Mouse (Mus musculus) spleen, adult 12 weeks (tissue): ENCODE data around the gene Coro1c.

Experiments
- DNase-seq: peaks from one replicate; pipeline ENCODE4 v3.0.0; 2022; ENCODE audit warnings: low spot score

Coro1c gene

DNA sequence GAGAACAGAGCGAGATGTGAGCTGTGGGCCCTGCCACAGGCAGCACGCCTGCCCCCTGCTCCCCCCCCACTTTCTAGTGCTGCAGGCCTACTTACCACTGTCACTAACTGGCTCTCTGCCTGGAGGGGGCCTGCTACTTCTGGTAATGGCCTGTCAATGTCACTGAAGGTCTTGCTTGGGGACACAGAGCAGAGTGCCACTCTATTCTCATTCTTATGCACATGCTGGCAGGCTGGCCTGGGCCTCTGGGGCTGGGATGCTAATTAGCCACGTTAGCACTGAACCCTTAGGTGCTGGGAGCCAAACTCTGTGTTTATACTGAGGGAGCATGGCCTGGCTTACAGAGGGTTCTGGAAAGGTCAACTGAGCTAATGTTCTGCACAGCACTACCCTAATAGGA, 52.9 kb downstream of the Coro1c start:
- no peak for DNase-seq

DNA sequence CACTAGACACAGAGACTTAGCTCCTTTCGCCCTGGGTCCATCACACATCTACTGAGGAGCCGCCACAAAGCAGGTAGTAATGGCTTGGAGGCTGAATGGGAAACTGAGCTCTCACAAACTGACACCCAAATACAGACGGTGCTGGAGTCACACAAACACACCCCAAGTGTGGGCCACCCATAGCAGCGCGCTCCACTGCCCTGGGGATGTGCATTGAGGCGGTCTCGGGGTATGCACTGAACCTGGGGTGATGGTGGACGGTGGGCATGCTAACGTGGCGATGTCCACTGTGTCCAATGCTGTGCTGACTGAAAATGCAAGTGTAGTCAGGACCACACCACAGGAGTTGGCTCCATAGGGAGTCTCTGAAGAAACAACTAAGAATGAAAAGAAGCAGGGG, 53.4 kb downstream of the Coro1c start:
- DNase-seq: no peak

DNA sequence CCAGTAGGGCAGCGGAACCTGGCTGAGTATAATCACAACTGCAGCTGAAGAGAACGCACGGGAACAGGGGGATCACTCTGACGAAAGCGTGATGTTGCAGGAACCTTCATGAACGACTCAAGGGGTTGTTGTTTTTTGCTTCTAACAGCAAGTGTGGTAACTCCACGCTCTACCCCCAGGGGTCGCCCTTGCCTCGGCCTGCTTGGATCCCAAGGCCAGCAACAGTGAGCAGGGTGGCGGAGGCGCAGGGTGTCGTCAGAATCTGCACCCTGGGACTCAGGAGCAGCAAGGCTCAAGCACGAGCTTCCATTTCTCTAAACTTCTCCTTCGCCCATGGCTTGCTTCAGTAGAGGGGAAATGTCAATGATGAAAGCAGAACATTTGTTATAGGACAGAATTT, 54.1 kb downstream of the Coro1c start:
- peak; percentile 74 for DNase-seq

DNA sequence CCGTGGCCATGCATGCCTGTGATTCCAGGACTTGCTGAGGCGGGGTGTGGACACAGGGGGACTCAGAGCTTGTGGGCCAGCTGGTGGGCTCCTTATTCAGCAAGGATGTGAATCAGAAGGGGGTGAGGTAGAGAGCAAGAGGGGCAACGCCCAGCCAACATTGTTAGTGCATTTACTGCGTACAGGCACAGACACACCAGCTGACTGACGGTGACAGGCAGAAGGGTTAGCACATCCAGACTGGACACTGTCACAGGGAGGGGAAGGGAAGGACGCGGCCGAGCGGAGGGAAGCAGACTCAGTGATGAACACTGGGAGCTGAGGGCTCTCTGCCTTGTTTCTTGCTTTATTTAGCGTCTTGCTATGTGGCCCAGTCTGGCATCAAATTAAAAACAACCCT, 55.0 kb downstream of the Coro1c start:
- DNase-seq: no peak

DNA sequence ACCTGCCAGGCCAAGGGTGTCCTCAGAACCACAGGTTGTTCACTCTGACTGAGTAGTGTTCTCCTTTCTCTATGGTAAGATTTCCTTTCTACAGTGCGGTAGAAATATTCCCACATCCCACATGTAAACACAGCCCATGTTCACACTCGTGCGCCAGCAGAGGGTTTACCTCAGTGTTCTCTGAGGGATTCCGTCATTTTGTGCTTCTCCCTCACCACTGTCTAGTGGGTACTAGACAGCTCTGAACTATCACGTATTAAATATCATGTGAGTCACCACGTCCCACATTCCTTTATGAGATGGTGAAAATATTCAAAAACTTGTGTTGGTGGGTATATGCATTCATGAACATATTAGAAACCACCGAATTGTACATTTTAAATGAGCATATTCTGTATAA, 56.1 kb downstream of the Coro1c start:
- DNase-seq: no peak

- DNase-seq: no peak
Observed at GRCm38 (mm10) chr5:113850680-113851230, 57.8 kb downstream of the Coro1c start.

DNA sequence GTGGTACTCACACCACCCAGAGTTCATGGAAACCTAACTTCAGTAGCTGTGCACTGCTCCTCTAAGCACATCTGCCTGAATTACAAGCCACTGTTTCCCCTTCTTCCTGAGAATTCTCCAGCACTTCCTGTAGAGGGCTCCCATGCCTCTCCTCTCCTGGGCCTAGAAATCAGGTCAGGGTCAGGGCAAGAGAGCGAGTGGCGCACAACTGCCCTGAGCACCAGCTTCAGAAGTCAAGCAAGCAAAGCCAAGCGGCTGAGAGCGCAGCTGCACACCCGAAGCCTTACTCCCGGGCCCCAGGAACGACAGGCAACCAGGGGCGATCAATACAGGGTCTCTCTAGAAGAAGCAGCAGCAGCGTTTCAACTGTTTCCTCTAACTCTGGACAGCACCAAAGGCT, 60.9 kb downstream of the Coro1c start:
- no peak for DNase-seq

- peak; percentile 55 for DNase-seq
Observed at GRCm38 (mm10) chr5:113846656-113847055, 61.9 kb downstream of the Coro1c start.

DNA sequence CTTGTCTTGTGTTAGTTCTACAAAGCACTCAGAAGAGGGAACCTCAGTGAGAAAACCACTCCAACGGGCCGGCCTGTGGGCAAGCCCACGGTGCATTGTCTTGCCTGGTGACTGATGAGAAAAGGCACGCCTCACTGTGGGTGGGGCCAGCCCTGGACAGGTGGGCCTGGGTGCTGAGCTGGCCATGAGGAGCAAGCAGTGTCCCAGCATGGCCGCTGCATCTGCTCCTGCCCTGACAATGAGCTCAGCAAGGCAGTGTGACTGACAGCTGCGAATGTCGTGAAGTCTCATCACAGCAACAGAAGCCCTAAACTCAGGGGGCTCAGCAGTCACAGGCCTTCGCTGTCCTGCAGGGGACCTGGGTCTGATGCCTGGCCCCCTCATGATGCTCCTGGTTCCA, 62.9 kb downstream of the Coro1c start:
- no peak for DNase-seq

GRCm38 (mm10) chr5:113844721-113845120, 63.8 kb downstream of the Coro1c start:
- peak; percentile 67 for DNase-seq

DNA sequence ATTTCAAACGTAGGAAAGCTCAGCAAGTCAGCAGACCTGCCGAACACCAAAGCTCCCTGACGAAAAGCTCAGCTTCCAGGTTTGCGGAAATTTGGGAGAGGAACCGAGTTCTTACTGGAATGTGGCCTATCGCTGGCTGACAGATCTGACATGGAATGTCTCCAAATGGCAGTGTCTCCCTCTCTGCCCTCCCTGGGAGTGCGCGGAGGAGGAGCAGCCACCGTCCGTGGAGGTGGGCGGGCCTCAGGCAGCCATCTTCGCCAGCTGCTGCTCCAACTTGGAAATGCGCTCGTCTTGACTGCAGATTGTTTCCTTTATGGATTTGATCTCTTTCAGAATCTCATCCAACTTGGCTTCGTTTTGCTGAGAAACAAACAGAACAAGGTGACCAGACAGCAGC, 64.5 kb downstream of the Coro1c start:
- no peak for DNase-seq

DNA sequence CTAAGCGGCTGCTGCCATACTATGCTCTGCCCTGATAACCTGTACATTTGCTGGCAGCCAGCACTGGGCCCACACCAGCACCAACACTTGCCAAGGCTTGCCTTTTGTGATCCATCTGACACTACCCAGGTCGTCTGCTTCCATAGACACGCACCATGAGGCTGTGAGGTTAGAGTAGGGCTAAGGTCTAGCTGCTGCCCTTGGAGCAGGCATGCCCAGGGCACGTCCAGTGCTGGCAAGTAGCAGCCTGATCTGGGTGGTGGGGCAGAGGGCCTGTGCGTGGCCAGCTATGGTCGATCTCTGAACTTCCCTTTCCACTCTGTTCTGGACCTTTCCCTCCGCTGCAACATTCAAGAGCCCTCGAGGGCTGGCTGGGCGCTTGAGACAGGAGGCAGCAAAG, 65.7 kb downstream of the Coro1c start:
- DNase-seq: no peak

- no peak for DNase-seq
Observed at GRCm38 (mm10) chr5:113842244-113842643, 66.3 kb downstream of the Coro1c start.

- DNase-seq: no peak
Observed at GRCm38 (mm10) chr5:113841243-113842225, 67.0 kb downstream of the Coro1c start.

DNA sequence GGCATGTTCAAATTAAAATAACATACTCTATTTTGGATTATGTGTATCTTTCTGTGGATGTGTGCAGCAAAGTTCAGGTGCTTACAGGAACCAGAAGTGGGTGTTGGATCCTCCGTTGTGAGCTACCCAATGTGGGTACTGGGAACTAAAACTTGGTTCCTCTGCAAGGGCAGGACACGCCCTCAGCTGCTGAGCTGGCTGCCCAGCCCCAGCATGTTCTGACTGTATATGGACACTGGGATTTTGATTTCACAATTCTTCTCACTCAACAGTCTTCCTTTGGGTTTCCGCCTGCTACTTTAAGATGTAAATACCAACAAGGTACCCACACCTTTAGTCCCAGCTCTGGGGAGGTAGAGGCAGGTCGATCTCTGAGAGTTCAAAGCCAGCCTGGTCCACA, 68.1 kb downstream of the Coro1c start:
- no peak for DNase-seq

GRCm38 (mm10) chr5:113836961-113837360, 71.6 kb downstream of the Coro1c start:
- no peak for DNase-seq

GRCm38 (mm10) chr5:113833316-113833947, 75.1 kb downstream of the Coro1c start:
- no peak for DNase-seq

GRCm38 (mm10) chr5:113832490-113832901, 76.1 kb downstream of the Coro1c start, which contains the start of gene Selplg:
Selplg (minus strand) TSS chr5:113832644.
- peak; percentile 39 for DNase-seq

- no peak for DNase-seq
Observed at GRCm38 (mm10) chr5:113831741-113832140, 76.8 kb downstream of the Coro1c start.

DNA sequence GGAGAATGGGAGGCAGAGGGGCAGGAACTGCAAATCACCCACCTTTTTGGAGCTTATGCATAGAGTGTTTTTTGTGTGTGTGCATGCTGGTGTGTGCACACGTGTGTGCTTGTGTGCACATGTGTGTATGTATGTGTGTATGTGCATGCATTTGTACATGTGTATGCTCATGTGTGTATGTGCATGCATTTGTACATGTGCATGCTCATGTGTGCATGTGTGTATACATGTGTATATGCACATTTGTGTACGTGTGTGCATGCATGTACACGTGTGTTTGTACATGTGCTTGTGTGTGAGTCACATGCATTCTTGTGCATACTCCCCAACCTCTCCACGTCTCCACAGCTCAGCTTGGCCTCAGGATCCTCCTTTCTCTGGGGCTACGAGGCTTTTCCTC, 77.8 kb downstream of the Coro1c start:
- no peak for DNase-seq

DNA sequence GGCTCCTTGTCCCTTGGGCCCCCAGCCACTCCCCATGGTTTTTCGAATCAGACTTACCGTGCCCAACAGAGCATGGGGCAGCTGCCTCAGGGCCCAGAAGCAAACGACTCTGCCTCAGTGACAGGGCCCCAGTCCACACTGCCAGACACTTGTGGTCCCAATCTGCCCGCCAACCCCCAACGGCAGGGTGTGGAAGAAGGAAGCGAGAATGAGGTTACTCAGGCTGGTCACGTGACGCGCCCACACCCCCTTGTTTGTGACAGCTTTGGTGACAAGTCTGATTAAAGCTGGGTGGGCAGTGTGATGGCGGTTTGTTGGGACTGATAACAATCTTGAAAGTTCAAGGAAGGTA, 78.3 kb downstream of the Coro1c start:
- peak; percentile 60 for DNase-seq

GRCm38 (mm10) chr5:113829566-113830291, 78.8 kb downstream of the Coro1c start:
- DNase-seq: no peak
